Mouse (Mus musculus) heart, embryonic 11.5 days (tissue): ENCODE measurements at regions not wholly inside any gene's neighbourhood (a gene's known extent, or its start where the extent isn't known, plus 50 kb on each side); places are given as distances from the start of the nearest gene placed in this dataset.

Source experiments
- ATAC-seq: fragments of 200-750 bp; cut with Nextera tagmentation; replicated peaks from 2 replicates; pipeline ENCODE4 v1.8.0; 2017; ENCODE audit warnings: moderate library complexity; ENCODE audit not compliant: insufficient number of reproducible peaks, low FRiP score, low TSS enrichment
- H3K27ac ChIP-seq: fragments of 300-500 bp; sonication (generic); 2 replicates; pipeline ENCODE4 v1.5.1; 2014; ENCODE audit warnings: mild to moderate bottlenecking, low read depth, low read length
- H3K27me3 ChIP-seq: fragments of 300-500 bp; sonication (generic); 2 replicates; pipeline ENCODE4 v1.6.1; 2014; ENCODE audit warnings: mild to moderate bottlenecking, low read length, mixed read lengths; ENCODE audit not compliant: control insufficient read depth, insufficient read depth
- H3K36me3 ChIP-seq: fragments of 300-500 bp; sonication (generic); 2 replicates; pipeline ENCODE4 v1.6.1; 2014; ENCODE audit warnings: mild to moderate bottlenecking, low read length, moderate library complexity, mixed read lengths; ENCODE audit not compliant: control insufficient read depth, insufficient read depth
- H3K4me1 ChIP-seq: fragments of 300-500 bp; sonication (generic); 2 replicates; pipeline ENCODE4 v1.6.1; 2014; ENCODE audit warnings: low read length; ENCODE audit not compliant: control insufficient read depth, insufficient read depth
- H3K4me2 ChIP-seq: fragments of 300-500 bp; sonication (generic); 2 replicates; pipeline ENCODE4 v1.6.1; 2014; ENCODE audit warnings: mild to moderate bottlenecking, moderate library complexity
- H3K4me3 ChIP-seq: fragments of 300-500 bp; sonication (generic); 2 replicates; pipeline ENCODE4 v1.5.1; 2014; ENCODE audit warnings: low read depth, low read length
- H3K9ac ChIP-seq: fragments of 300-500 bp; sonication (generic); 2 replicates; pipeline ENCODE4 v1.6.1; 2014; ENCODE audit warnings: mild to moderate bottlenecking, low read depth, low read length, moderate library complexity
- H3K9me3 ChIP-seq: fragments of 300-500 bp; sonication (generic); replicated peaks from 2 replicates; pipeline ENCODE4 v1.6.1; 2016; ENCODE audit warnings: low read length; ENCODE audit not compliant: control insufficient read depth
- WGBS: fragments of 180-500 bp; shearing (Covaris S2); extraction: QIAGEN DNeasy Blood & Tissue Kit; methylation state at CpG from one replicate; pipeline ENCODE4 v1.1.7; 2014; ENCODE audit not compliant: insufficient replicate concordance; 5-methylcytosine and 5-hydroxymethylcytosine counted together

DNA sequence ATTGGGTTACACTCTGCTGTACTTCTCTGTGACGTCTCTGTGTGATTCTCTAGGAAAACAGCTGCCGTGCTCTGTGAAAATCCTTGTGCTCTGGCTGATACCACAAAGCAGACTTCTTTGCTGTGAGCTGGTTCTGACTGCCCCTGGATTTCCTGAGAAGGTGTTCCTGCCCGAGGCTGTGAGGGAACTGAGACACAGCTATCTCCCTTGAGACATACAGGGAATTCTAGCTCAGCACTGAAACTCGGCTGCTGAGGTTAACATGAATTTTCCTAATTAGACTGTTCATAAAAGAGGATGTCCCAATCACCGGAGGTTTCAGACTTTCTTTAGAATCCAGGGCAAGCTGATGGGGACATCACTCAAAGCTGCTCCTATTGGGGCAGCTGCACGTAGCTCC, 233.4 kb upstream of the Bmper start:
- no peak overlapping the region for H3K4me3 ChIP-seq
- H3K9ac ChIP-seq, result no peak overlapping the region
- no peaks in the 10 kb centered on the region for H3K9me3 ChIP-seq
- H3K4me2 ChIP-seq, result no peak overlapping the region
- H3K27me3 ChIP-seq, result no peaks in the 10 kb centered on the region
- no peaks in the 10 kb centered on the region for H3K4me1 ChIP-seq
- H3K36me3 ChIP-seq, result no peaks in the 10 kb centered on the region
- H3K27ac ChIP-seq, result no peak overlapping the region
- WGBS, result 65% methylated on average over 6 of the region's 6 CpGs
- ATAC-seq, result no peak

DNA sequence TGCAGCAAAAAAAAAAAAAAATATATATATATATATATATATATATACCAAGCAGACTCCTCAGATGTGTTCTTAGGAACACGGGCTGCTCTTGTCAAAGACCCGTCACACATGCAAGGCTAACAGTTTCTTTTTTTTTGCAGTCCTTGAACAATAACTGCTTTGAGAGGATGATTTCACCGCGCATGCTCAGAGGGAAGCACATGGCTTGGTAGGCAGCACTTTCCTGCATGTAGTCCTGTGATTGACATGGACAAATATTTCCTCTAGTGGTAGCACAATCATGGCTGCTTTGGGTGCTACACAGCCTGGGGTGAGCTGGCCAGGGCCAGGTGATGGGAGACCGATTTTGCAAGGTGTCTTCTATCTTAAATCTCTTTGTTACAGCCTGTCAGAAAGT, 229.3 kb upstream of the Bmper start:
- no peak overlapping the region for H3K27ac ChIP-seq
- no peak overlapping the region for H3K9ac ChIP-seq
- H3K4me3 ChIP-seq, result no peak overlapping the region
- no peak overlapping the region for H3K4me2 ChIP-seq
- no peaks in the 10 kb centered on the region for H3K27me3 ChIP-seq
- H3K9me3 ChIP-seq, result no peaks in the 10 kb centered on the region
- no peak for ATAC-seq
- H3K4me1 ChIP-seq, result no peaks in the 10 kb centered on the region
- H3K36me3 ChIP-seq, result no peaks in the 10 kb centered on the region
- 77% methylated on average over 5 of the region's 5 CpGs for WGBS

DNA sequence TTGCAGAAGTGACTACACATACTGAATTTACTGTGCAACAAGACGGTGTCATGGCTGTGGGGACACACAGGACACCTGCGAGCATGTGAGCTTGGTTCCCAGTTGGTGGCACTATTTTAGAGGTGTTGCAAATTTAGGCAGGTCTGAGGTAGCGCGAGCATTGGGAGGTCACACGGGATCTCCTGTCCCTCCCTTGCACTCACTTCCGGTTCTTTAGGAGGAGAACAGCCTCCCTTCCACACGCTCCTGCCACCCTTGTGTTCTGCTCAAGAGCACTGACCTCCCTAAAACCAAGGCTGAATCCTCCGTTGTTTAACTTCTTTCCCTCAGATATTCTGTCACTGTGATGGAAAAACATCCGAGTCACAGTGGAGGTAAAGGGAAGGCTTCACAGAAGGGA, 227.3 kb upstream of the Bmper start:
- H3K9ac ChIP-seq, result no peak overlapping the region
- H3K4me1 ChIP-seq, result no peaks in the 10 kb centered on the region
- no peak overlapping the region for H3K4me3 ChIP-seq
- ATAC-seq, result no peak
- H3K9me3 ChIP-seq, result no peaks in the 10 kb centered on the region
- no peaks in the 10 kb centered on the region for H3K36me3 ChIP-seq
- WGBS, result 62% methylated on average over 9 of the region's 9 CpGs
- no peak overlapping the region for H3K4me2 ChIP-seq
- no peaks in the 10 kb centered on the region for H3K27me3 ChIP-seq
- no peak overlapping the region for H3K27ac ChIP-seq

DNA sequence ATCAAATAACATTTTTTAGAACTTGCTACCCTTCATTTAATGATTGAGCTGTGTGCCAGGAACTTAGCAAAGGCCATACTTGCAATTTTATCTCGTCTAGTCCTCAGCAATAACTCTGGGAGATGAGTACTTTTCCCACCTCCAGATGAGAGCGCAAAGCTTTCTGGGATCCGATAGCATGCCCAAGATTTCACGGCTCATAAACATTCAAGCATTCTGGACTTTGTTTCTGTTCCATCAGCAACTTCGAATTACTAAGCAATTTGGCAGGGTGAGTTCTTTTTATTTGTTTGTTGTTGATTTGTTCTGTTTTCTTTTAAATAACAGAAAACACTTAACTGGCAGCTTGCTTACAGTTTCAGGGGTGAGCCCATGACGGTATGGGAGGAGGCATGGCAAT, 224.6 kb upstream of the Bmper start:
- Histone ChIP-seq H3K4me1 (no peaks in the 10 kb centered on the region), H3K4me3 (no peak overlapping the region), H3K9ac (no peak overlapping the region), H3K4me2 (no peak overlapping the region), H3K9me3 (no peaks in the 10 kb centered on the region), H3K27me3 (no peaks in the 10 kb centered on the region), H3K27ac (no peak overlapping the region), H3K36me3 (no peaks in the 10 kb centered on the region)
- WGBS, result 77% methylated on average over 6 of the region's 6 CpGs
- no peak for ATAC-seq

DNA sequence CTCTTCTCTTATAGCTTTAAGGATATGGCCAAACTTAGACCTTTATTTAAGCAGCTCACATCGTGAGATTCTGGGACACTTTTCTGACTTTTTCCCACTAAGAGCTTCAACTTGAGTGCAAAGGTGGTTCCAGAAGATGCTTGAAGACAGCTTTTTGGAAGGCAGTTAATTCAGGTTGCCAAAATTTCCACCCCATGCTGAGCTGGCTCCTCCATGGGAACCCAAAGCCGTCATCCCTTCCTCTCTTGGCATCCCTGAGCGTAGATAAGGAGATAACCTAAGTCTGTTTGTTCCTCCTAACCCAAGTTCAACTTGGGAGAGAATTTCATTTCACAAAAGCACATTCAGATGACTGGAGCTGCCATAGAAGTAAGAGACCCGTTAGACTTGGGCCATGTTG, 223.7 kb upstream of the Bmper start:
- H3K9me3 ChIP-seq, result no peaks in the 10 kb centered on the region
- H3K9ac ChIP-seq, result no peak overlapping the region
- no peaks in the 10 kb centered on the region for H3K27me3 ChIP-seq
- no peak overlapping the region for H3K27ac ChIP-seq
- H3K4me3 ChIP-seq, result no peak overlapping the region
- WGBS, result 67% methylated on average over 4 of the region's 4 CpGs
- ATAC-seq, result no peak
- no peaks in the 10 kb centered on the region for H3K4me1 ChIP-seq
- H3K36me3 ChIP-seq, result no peaks in the 10 kb centered on the region
- H3K4me2 ChIP-seq, result no peak overlapping the region

DNA sequence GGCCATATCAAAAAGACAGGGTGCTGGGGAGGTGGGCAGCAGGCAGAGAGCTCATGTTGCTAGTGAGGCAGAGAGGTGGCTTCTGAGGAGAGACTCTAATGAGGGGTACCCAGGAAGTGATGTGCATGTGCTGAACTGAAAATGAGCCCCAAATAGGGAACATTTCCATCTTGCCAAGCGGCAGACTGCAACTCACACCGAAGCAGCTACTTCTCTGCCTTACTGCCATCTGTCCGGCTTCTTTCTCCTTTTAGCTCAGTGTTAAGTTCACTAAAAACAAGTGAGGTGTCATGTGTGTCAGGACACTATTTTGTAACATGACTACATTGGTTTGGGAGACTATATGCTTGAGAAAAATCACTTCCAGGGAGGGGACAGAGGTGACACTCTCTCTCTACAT, 222.7 kb upstream of the Bmper start:
- Histone ChIP-seq H3K4me3 (no peak overlapping the region), H3K9me3 (no peaks in the 10 kb centered on the region), H3K4me2 (no peak overlapping the region), H3K4me1 (no peaks in the 10 kb centered on the region), H3K27me3 (no peaks in the 10 kb centered on the region), H3K9ac (no peak overlapping the region), H3K36me3 (no peaks in the 10 kb centered on the region), H3K27ac (no peak overlapping the region)
- 82% methylated on average over 3 of the region's 3 CpGs for WGBS
- ATAC-seq, result no peak

DNA sequence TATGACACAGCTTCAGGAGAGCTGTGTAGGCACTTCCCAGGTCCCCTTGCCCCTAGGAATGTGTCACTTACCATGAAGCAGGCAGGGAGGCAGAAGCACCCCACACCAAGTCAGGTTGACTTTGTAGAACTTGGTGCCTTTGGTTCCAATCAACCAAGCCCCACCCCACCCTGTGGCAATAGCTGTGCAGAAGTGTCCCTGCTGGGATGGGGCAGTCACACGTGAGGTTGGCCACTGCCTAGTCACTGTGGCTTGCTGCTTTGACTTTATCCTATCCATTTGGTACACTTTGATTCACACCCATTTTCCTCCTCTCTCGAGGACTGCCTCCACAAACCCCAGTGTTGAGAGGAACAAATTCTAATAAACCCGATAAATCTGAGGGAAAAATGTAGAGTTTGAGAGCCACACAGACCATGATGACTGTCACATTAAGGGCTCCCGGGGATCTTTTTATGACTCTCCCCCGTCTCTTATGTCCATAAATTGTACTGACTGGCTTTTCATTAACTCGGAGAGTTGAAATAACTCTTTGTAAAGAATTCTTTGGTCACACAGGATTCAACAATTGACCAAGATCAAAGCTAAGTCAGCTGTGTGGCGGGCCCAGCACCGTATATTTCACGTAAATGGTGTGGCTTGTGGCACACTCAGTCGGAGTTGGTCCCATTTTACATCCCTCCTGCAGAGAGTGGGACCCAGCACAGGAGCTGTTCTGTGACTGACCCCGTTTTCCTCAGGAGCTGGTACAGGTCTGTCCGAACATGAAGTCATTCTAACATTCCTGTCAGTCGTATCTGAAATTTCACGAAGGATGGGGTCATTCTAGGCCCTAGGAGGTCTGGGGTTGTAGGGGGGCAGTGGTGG, 219.4 kb upstream of the Bmper start:
- no peak overlapping the region for H3K27ac ChIP-seq
- 77% methylated on average over 14 of the region's 14 CpGs for WGBS
- no peak overlapping the region for H3K4me3 ChIP-seq
- no peaks in the 10 kb centered on the region for H3K4me1 ChIP-seq
- ATAC-seq, result no peak
- H3K36me3 ChIP-seq, result no peaks in the 10 kb centered on the region
- no peak overlapping the region for H3K9ac ChIP-seq
- no peak overlapping the region for H3K4me2 ChIP-seq
- no peaks in the 10 kb centered on the region for H3K9me3 ChIP-seq
- H3K27me3 ChIP-seq, result no peaks in the 10 kb centered on the region

DNA sequence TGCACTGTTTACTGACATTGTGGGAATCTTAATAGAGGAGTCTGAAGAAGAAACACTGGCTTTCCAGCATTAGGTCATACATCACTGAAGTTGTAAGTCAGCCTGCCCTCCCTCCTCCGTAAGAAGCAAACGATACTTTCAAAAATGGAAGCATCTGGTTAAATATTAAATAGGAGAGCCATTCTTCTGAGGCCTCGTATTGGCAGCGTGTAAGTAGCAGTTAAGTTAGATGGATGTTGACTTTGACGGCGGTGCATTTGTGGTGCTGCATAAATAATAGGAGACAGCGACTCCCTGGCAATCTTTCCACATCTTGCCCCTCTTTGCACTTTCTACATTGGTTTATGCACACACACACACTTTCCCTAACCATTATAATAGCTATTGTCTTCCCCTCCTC, 217.9 kb upstream of the Bmper start:
- no peak overlapping the region for H3K9ac ChIP-seq
- no peak overlapping the region for H3K4me3 ChIP-seq
- H3K4me1 ChIP-seq, result peaks cover 1% of the 10 kb centered on the region
- no peaks in the 10 kb centered on the region for H3K9me3 ChIP-seq
- no peak overlapping the region for H3K4me2 ChIP-seq
- no peak overlapping the region for H3K27ac ChIP-seq
- ATAC-seq, result no peak
- no peaks in the 10 kb centered on the region for H3K36me3 ChIP-seq
- H3K27me3 ChIP-seq, result no peaks in the 10 kb centered on the region
- WGBS, result 76% methylated on average over 7 of the region's 7 CpGs
